Mouse (Mus musculus) monocyte, adult 2 months (primary cell): ENCODE data around the gene Limd2.
A peak's percentile ranks its signal among the peaks of the same experiment; 100 is the strongest.
"Not testable (repeated sequence)": the region's sequence is repeated elsewhere in the genome, so short reads cannot be mapped to it uniquely, and the experiment has no call there.

Source experiments
- DNase-seq, 2 experiments: peaks; one replicate each; pipeline ENCODE4 v3.0.0; 2022; ENCODE audit warnings: low spot score in 2 of 2, low read depth in 1 of 2

Gene Limd2

GRCm38 (mm10) chr11:106126727-106127373, 33.8 kb downstream of the Limd2 start:
- not testable (repeated sequence) for DNase-seq

DNA sequence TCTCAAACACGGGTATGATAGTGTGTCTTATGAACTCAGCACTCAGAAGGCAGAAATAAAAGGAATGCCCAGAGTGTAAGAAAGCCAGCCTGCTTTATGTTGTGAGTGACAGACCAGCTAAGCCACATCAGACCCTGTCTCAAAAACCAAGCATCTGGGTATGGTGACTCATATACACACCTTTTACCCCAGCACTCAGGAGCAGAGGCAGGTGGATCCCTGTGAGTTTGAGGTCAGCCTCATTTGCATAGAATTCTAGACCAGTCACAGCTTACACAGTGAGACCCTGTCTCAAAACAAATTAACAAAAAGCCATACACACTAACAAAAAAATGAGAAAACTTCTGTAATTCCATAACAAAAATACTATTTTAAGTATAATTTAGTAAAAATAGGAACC, 34.8 kb downstream of the Limd2 start:
- no peak for DNase-seq

DNA sequence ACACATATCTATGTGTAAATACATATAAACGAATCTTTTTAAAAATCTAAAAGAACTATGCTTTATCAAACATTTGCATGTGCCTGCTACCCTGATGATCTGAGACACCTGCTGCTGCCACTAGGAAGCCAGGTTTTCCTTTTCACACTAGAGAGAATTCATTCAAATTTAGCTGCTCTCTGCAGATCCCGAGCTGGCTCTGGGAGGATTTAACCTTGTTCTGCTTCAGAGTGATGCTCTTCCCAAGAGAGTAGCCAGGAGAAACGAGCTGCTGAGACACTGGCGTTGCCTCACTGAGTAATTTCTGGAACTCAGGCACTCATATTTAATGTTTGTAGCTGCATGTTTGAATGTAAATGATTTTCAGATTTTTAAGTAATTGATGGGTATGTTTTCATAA, 35.9 kb downstream of the Limd2 start:
- no peak for DNase-seq

- DNase-seq, result peak; percentile 53 to 55
These were observed 37.9 kb downstream of the Limd2 start for GRCm38 (mm10) chr11:106122736-106123135.

DNA sequence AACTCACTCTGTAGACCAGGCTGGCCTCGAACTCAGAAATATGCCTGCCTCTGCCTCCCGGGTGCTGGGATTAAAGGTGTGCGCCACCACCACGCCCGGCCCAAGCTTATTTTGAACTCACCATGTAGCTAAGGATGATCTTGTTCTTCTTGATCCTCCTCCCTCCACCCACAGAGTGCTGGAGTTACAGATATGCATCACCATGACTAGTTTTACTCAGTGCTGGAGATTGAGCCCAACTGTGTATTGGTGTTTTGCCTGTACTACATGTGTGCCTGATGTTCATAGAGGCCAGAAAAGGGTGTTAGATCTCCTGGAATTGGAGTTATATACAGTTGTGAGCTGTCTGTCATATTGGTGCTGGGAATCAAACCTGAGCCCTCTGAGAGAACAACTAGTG, 38.4 kb downstream of the Limd2 start:
- DNase-seq, result no peak

DNA sequence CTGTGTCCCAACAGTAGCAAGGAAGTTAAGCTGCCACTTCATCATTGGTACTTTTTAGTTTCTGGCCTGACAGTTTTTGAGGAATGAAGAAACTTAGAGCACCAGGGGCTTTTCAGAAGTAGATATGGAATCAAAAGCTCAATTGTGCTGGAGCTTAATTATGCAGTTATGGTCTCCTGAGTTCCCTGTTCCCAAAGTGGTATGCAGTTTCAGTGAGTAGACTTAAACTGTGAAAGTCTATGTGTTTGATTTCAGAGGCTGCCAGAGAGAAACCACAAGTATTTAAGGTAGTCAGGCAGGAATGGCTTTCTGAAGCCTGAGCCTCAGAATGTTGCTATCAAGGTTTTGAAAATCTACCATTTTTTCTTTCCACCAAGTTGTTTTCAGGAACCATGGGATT, 49.0 kb downstream of the Limd2 start:
- no peak for DNase-seq
